Mouse (Mus musculus): ENCODE measurements around the gene Cd164. TPM values are rescaled to one million over a fixed set of nuclear protein-coding genes. Genes with fewer than 3 reads are reported as not detected.

Gene Cd164
- total RNA-seq (2021), result 100 to 1,000 TPM; 126 to 148 TPM

DNA sequence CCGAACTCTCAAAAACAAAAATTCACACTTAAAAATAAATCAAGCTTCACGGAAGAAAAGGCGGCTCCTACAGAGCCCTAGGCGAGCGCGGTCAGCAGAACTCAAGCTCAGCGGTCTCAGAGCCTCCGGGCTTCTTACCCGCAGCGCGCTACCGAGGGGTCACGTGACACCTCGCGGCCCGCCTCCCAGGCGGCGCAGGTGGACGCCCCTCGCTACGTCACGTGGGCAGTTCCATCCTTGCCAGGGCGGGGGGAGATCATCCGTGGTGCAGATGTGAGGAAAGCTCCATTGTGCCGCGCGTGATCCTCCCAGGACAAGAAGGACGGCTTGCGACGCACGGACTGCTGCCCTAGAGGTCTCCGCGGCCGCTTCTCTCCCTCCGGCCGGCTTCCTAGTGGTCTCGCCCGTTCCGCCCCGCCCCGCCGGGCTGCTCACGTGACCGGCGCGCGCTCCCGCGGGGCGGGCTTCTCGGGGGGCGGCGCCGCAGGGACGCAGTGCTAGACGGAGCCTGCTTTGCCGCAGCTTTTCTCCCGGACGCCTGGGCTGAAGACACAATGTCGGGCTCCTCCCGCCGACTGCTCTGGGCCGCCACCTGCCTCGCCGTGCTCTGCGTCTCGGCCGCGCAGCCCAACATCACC is at the start of gene Cd164:
Gene Cd164, plus strand, starts transcription at position 434 of the 638 bp plus-strand sequence.
- intact Hi-C loops (cut with DNase I), result loop anchor here (2.0 to 10.0 kb wide), 2 partner anchors 164 to 286 kb away; partner anchors contain the start of genes Cep57l1 and Sesn1
- peak; percentile 83 for DNase-seq (ENCODE audit: low spot score)

DNA sequence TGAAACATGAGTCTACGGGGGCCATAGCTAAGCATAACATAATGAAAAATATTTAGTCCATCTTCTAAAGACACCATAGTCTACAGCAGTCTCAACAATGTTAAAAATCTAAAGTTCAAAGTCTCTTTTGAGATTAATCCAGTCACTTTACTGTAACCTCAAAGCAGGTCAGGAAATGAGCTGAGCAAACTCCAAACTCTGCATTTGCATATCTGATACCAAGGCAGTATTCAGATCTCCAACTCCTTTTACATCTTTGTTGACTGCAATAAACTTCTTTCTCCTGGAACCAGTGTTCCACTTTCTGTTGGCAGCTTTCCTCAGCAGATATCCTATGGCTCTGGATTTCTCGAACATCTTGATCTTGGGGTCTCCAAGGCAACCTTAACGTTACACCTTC is 48.5 kb upstream of the Cd164 start:
- DNase-seq (ENCODE audit: low spot score), result no peak
- intact Hi-C loops (cut with DNase I), result no loop called here

DNA sequence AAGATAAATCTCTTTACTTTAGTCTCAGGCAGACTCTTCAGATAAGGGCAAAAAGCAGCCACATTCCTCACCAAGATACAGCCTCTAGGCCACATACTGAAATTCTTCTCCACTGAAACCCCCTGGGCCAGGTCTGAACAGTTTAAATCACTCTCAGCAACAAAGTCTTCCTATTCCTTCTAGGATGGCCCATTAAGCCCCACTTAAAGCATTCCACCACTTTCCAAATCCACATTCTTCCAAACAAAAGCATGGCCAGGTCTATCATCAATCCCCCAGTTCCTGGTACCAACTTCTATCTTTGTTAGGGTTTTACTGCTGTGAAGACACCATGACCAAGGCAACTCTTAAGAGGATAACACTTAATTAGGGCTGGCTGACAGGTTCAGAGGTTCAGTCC is 46.7 kb upstream of the Cd164 start:
- DNase-seq (ENCODE audit: low spot score), result no peak
- intact Hi-C loops (cut with DNase I), result no loop called here

DNA sequence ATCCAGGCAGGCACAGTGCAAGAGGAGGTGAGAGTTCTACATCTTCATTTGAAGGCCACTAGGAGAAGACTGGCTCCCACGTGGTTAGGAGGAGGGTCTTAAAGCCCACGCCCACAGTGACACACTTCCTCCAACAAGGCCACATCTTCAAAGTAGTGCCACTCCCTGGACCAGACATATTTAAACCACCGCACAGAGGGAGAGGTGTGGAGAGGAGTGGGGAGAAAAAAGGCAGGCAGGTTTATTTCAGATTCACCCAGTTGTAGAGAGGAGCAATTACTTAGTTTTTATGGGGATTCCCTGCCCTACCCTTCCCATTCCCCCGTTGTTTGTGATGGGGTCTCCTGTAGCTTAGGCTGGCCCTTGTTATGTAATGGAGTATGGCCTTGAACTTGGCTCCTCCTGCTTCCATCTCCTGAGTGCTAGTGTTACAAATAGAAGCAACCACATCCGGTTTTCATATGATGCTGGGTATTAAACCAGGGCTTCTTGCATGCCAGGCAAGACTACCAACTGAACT is 46.2 kb upstream of the Cd164 start:
- DNase-seq (ENCODE audit: low spot score), result no peak
- intact Hi-C loops (cut with DNase I), result no loop called here

DNA sequence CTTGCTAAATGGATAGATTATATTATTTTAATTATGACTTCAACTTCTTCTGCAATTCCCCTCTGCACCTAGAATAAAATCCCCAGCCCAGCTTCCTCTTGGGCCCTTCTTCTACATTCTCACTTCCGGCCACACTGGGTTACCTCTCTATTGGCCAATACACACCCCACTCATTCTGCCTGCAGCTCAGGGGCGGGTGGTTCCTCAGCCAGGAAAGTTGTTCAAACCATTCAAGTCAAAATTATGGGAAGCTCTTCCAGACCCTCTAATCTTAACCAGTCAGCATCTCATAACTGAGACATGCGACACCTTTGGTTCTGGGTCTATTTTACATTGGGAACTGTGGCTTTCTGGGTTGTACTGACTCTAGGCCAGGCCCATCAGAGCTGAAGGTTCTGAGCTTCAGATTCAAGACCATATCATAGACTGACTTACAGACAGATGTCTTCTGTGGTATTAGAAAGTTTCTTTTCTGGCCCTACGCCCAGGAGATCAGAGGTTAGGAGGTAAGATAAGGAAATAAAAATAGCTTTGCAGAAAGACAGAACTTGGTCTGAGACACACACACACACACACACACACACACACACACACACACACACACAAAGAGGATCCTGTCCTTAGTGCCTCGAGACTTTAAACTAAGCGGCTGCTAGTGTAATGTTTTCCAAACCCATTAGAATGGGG is 45.3 kb upstream of the Cd164 start:
- no peak for DNase-seq (ENCODE audit: low spot score)
- intact Hi-C loops (cut with DNase I), result no loop called here

DNA sequence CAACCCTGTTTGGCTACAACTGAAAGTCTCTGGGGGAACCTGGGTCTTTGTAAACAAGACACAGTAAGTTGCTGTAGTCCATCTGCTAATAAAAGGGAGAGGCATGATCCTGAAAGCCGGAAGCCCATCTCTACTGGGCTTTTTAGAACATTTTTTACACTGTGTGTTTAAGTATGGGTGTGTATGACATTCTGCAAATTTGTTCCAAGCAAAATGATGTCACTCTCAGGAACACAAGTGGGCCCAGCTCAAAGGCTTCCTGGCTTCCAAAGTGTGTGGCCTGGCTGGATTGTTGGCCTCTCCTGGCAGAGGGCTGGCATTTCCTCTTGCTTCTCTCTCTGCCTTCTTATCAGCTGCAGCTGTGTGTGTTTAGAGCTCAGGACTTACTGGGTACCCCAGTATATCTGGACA is 44.2 kb upstream of the Cd164 start:
- DNase-seq (ENCODE audit: low spot score), result peak; percentile 51
- intact Hi-C loops (cut with DNase I), result no loop called here

DNA sequence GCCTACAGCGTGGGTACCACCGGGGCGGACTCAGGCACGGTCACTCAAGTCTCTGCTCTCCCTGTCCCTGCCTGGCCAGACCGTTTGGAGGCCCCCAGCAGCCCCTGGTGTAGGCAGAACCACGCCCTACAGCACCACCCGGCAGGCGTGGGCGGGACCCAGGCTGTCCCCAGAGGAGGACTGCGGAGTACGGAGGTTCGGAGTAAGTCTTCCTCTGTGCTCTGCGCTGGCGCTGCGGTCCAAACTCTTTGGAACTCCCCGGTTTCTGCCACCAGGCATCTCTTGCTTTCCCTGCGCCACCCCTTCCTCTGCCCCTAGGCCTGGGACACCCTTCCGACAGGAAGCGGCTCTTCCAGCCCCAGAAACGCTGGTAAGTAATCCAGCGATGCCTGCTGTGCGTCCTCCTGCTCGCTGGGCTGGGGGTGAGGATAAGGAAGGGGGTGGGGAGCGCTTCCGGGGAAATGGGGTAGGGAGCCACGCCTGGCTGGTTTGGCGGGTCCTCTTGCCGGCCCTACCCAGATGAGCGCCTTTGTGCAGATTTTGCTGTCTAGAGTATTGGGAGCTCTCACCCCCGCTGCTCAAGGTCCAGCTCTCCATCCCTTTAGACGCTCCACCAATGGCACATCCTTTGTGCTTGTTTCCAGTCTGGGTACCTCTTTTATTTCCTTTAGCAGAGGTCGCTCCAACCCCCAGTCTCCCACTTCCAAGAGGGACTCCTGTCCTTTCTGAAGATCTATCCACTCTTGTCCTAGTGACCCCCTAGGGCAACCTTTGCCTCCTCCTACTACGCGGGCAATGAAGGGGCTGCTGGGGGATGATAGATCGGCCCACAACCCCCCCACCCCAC is 42.8 kb upstream of the Cd164 start, which contains the start of gene Mical1:
Gene Mical1, plus strand, starts transcription at position 144 of the 847 bp plus-strand sequence.
- intact Hi-C loops (cut with DNase I), result no loop called here
- peak; percentile 65 for DNase-seq (ENCODE audit: low spot score)

DNA sequence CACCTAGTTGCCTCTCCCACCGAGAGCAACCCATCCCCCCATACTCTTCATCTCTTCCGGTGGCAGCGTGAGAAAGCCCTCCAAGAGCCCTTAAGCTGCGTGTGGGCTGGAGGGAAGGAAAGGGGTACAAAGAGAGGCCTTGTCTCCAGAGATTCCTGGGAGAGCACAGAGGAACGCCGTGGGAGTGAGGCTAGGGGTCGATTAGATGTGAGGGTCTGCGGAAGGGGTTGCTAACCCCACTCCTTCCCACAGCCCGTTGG is 42.3 kb upstream of the Cd164 start:
- intact Hi-C loops (cut with DNase I), result no loop called here

DNA sequence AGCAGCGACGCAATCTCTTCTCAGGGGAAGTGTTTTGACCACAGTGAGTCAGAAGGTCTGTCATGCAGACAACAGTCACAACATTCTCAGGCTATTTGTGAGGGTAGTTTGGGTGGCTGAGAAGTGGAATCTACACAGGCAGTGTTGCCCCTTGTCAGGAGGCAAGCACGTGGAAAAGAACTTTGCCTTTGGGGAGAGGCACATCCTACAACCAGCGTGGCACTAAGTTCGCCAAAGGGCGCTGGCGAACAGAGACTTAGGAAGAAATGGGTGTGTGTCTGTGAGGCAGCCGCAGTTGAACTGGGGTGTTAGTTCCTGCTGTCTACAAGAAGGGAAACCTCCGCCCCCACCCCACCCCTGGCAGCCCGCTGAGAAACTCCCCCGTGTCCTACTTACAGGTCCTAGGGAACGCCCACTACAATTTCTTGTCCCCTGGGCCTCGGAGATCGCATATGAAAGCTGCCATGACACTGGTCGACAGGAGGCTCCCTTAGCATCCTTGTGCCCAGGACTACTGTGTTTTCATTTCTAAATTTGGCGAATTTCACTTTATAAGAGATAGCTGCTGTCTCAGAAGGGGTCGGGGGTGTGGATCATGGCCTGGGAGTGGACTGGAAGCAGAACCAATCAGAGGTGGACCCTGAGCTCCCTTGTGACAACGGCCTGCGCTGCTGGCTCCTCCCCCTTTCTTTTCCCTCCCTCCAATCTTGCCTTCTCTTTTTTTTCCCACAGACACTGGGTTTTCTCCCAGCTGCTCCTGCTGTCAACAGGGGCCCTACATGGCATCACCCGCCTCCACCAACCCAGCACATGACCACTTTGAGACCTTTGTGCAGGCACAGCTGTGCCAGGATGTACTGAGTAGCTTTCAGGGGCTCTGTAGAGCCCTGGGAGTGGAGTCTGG is 41.7 kb upstream of the Cd164 start:
- peak; percentile 75 for DNase-seq (ENCODE audit: low spot score)
- intact Hi-C loops (cut with DNase I), result no loop called here

More for the DNA sequence above, 42.3 kb upstream of the Cd164 start:
- DNase-seq (ENCODE audit: low spot score), result no peak

DNA sequence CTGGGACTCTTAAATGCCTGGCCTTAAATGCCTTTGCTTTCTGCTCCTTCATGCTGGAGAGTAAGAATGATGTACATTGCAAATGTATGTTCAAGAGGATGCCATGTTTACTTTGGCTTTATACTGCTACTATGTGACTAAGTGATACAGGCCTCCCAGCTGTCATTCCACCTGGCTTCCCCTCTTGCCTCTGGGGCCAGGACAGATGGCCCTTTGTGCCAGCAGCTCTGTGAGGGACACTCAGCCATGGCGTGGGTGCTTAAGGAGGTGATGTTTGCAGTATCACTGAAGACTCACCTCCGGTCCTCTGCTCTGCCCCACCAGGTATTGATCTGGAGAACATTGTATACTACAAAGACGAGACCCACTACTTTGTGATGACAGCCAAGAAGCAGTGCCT is 39.3 kb upstream of the Cd164 start:
- no peak for DNase-seq (ENCODE audit: low spot score)
- intact Hi-C loops (cut with DNase I), result no loop called here

DNA sequence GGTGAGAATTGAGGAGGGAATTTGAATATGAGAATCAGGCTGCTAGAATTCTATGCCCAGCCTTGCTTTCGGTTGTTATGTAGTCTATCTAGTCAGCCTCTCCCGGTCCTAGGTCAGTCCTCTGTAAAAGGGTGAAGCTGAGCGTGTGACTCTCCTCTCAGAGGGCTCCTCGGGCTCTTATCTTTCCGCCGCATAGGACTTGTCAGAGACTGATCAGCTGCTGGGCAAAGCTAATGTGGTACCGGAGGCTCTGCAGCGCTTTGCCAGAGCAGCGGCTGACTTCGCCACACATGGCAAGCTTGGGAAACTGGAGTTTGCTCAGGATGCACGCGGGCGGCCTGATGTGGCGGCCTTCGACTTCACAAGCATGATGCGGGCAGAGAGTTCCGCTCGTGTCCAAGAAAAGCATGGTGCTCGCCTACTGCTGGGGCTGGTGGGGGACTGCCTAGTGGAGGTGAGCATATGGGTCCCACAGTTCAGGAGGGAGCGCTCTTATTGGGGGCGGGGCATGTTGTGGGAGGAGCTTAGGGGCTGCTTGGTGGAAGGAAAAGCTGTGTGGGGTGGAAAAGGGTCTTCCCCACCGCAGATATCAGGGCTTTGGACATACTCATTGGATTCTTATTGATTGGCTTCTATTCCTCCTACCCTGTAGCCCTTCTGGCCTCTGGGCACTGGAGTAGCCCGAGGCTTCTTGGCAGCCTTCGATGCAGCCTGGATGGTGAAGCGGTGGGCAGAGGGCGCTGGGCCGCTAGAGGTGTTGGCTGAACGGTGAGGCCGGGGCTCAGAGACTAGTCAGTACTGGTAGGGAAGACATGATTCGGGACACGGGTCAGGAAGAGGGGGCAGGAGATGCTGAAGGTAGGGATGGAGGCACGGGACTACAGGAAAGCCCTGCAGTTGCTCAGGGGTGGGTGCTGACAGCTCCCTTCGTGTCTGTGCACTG is 38.0 kb upstream of the Cd164 start:
- no peak for DNase-seq (ENCODE audit: low spot score)
- intact Hi-C loops (cut with DNase I), result no loop called here

DNA sequence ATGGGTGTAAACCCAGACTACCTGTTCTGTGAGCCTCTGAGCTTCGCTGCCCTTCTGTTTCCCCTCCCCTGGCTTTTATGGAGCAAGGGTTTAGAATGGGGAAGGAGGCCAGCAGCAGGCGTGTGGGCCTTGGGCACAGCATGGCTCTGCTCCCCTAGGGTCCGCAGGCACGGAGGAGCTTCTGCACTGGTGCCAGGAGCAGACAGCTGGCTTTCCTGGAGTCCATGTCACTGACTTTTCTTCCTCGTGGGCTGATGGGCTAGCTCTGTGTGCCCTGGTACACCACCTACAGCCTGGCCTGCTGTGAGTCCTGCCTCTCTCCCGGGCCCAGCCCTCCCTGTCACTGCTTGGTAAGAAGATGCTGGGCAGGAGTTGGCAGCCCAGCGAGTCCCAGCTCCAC is 36.8 kb upstream of the Cd164 start:
- DNase-seq (ENCODE audit: low spot score), result no peak
- intact Hi-C loops (cut with DNase I), result no loop called here

DNA sequence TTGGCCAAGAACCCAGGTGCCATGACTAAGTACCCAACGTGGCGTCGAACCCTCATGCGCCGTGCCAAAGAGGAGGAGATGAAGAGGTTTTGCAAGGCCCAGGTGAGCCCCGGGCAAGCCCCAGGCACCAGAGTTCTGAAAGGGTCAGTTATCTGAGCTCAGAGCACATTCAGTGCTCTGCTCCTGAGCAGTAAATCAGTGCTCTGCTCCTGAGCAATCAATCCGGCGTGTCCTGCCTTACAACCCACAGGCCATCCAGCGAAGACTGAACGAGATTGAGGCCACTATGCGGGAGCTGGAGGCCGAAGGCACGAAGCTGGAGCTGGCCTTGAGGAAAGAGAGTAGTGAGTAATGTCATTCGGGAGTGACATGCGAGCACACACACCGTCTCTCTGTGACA is 33.4 kb upstream of the Cd164 start:
- DNase-seq (ENCODE audit: low spot score), result no peak
- intact Hi-C loops (cut with DNase I), result no loop called here

DNA sequence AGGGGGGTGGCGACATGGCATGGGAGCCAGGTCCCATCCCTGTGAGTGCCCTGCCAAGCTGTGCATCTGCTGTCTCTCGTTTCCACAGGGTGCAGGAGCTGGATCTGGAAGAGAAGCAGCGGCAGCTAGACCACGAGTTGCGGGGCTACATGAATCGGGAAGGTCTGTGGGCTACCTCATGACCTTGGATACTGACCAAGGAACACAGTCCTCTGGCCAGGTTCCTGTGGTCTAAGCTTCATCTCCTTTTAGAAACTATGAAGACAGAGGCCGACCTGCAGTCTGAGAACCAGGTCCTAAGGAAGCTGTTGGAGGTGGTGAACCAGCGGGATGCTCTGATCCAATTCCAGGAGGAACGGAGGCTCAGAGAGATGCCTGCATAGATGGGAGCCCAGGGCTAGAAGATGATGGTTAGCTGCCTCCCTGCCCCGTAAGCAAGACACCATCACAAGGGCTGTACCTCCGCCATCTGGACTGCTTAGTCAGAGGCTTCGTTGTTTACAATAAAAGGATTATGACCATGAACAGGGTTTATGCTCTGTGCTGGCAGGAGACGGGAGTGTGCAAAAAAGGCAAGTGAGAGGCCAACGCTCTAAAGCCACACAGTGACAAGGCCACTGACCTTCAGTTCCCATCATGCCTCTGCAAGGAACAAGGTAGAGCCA is 32.6 kb upstream of the Cd164 start:
- intact Hi-C loops (cut with DNase I), result no loop called here
- no peak for DNase-seq (ENCODE audit: low spot score)

DNA sequence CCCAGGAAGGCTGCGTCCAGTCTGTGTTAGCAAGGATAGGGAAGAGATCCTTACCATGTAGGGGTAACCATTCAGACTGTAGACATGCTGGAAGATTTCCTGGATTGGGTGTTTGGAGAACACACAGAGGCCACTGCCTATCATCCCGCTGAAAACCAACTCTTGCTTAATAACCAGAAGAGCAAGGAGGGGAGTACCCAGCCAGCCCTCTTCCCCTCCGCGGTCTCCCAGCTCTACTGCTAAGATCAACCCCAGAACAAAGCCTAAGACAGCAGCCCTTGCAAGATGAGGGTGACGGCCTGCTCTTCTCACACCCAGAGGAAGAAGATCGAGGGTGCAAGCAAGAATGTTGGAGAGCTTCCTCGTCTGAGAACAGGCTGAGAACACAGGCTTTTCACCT is 30.3 kb upstream of the Cd164 start:
- intact Hi-C loops (cut with DNase I), result no loop called here
- DNase-seq (ENCODE audit: low spot score), result no peak

DNA sequence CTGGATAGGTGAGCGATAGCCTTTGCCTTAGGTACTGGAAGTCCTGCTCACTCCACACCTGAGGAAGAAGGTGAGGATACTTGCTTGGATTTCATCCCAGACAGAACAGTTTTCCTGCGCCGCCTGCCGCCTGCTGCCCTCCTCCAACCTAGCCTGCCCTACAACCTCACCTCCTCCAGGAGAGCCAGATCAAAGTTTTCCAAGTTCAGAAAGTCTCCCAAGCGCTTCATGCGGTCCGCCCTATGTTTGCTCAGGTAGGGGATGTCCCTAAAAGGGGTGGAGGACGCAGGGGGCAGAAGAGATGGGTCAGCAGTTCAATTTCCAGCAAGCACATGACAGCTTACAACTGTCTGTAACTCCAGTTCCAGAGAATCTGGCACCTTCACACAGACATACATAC is 29.9 kb upstream of the Cd164 start:
- intact Hi-C loops (cut with DNase I), result no loop called here
- DNase-seq (ENCODE audit: low spot score), result no peak

DNA sequence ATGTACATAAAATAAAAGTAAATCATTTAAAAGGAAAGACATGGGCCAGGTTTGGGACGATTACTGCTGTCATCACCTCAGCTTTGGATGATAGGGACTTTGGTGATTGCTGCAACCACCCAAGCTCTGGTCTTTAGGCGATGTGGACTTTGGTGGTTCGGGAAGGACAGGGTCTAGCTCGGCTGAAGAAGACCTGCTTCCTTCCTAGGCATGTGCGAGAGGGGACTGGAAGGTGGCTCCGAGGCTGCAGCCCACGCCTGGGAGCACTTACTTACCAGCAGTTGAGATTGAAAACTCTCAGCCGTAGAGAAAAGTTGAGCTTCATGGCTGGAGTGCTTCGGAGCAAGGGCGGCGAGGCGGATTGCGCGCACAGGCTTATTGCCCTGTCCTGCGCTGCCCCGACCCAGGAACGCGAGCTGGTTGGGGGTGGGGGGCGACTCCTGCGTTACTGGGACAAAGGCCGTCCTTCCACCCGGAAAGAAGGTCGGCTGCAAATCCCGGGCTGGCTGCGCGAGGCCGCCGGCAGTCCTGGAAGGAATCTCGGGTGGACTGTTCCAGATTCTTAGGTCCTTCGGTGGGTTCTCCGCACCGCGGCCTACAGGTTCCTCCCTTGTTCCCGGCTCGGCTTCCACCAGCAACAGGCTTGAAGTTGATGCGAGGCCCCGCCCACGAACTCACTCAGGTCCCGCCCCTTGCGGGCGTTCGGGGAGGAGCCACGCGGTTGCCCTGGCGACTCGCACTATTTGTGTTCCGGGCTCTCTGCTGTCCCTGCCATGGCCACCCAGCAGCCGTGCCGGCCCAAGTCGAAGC is 29.3 kb upstream of the Cd164 start, which contains the start of the genes Smpd2 and Ppil6:
Gene Smpd2, minus strand, starts transcription at position 662 of the 810 bp plus-strand sequence.
Gene Ppil6, plus strand, starts transcription at position 732 of the 810 bp plus-strand sequence.
- intact Hi-C loops (cut with DNase I), result no loop called here
- DNase-seq (ENCODE audit: low spot score), result peak; percentile 94
